In genomic region chr10:122912086-122912690, GRCm38 (mm10) we compare ENCODE assay signal across 9 mouse cellular contexts.
DNase-seq lines count a peak whose midpoint lies in the region; ATAC-seq and TF ChIP-seq lines count a peak whose summit lies in the region.
"Had no signal": no experiment of that assay in that cellular context is flagged by ENCODE, and none has a peak within 500 bp of the region (broad histone marks: within the 10 kb centered on the region; RNA-seq: fewer than 3 reads in every experiment).

No protein-coding gene starts in this region.

- peaks cover 14% of the 10 kb centered on the region; the same call in 1 of the 2 replicates for H3K4me1 ChIP-seq in heart, embryonic 12.5 days (replicated peaks)
- peaks cover 12% of the 10 kb centered on the region; the same call in 1 of the 2 replicates for H3K4me1 ChIP-seq in hindbrain, postnatal 0 days (ENCODE audit: insufficient read depth, low read length)

- H3K27me3 ChIP-seq in heart, embryonic 12.5 days (replicated peaks) = no peaks in the 10 kb centered on the region
- H3K27me3 ChIP-seq in hindbrain, postnatal 0 days (ENCODE audit: insufficient read depth, low read length) = no peaks in the 10 kb centered on the region
- H3K27me3 ChIP-seq: megakaryocyte, embryonic 14.5 days had no signal

- no peaks in the 10 kb centered on the region for H3K36me3 ChIP-seq in heart, embryonic 12.5 days
- H3K36me3 ChIP-seq in hindbrain, postnatal 0 days (ENCODE audit: insufficient read depth, low read length) = no peaks in the 10 kb centered on the region

- H3K4me2 ChIP-seq in heart, embryonic 12.5 days = peak overlapping the region; percentile 27
- H3K4me2 ChIP-seq in hindbrain, postnatal 0 days (ENCODE audit: low read depth, low read length) = peak overlapping the region; percentile 31; the same call in 1 of the 2 replicates

- no peak for ATAC-seq in heart, embryonic 12.5 days (ENCODE audit: insufficient number of reproducible peaks, low FRiP score)
- no peak for ATAC-seq in hindbrain, postnatal 0 days
- ATAC-seq in CD4-positive, CD25-positive, alpha-beta regulatory T cell, adult 4 months = no peak

- peak overlapping the region; percentile 65 for H3K27ac ChIP-seq in heart, embryonic 12.5 days (ENCODE audit: poor library complexity, severe bottlenecking)
- H3K27ac ChIP-seq in hindbrain, postnatal 0 days = peak overlapping the region; percentile 82; the same call in 1 of the 2 replicates

- no peak overlapping the region for H3K9ac ChIP-seq in heart, embryonic 12.5 days
- peak overlapping the region; percentile 38; the same call in 1 of the 2 replicates for H3K9ac ChIP-seq in hindbrain, postnatal 0 days (replicated peaks; ENCODE audit: low read length)

- WGBS in heart, embryonic 12.5 days = 39% methylated on average over 12 of the region's 12 CpGs
- WGBS in hindbrain, postnatal 0 days = 41% methylated on average over 11 of the region's 12 CpGs

- no peak overlapping the region for H3K4me3 ChIP-seq in heart, embryonic 12.5 days
- no peak overlapping the region for H3K4me3 ChIP-seq in hindbrain, postnatal 0 days (ENCODE audit: low read length)
- H3K4me3 ChIP-seq: megakaryocyte, embryonic 14.5 days had no signal

- TF ChIP-seq CTCF in hindbrain, postnatal 0 days (IDR thresholded peaks at IDR 0.05; ENCODE audit: low read depth) = no peak

- H3K9me3 ChIP-seq in heart, embryonic 12.5 days (replicated peaks) = no peaks in the 10 kb centered on the region
- H3K9me3 ChIP-seq in hindbrain, postnatal 0 days (ENCODE audit: low read length) = no peaks in the 10 kb centered on the region
- H3K9me3 ChIP-seq: megakaryocyte, embryonic 14.5 days had no signal

- DNase-seq in heart, adult 9 months (ENCODE audit: low spot score in 2 of 2) = no peak
- peak; percentile 37 for DNase-seq in retina, postnatal 1 day
- no peak for DNase-seq in retina, embryonic 14.5 days (ENCODE audit: low spot score)
- no peak for DNase-seq in hindbrain, postnatal 0 days (ENCODE audit: low spot score)
- no peak for DNase-seq in Muller cell, postnatal 12 days (ENCODE audit: inconsistent ontology term)
- no peak for DNase-seq in spleen, adult 18-20 months
